Mouse (Mus musculus): Measurements from ENCODE around the gene Mfsd6.
A peak's percentile ranks its signal among the peaks of the same experiment; 100 is the strongest.

The Mfsd6 gene

GRCm38 (mm10) chr1:52727056-52727900, at the start of gene Mfsd6:
TSS of gene Mfsd6 (minus strand) at chr1:52727462.
- peak; percentile 42 for DNase-seq (ENCODE audit: low read depth, low spot score)
- no peaks in the 10 kb centered on the region for H3K27me3 ChIP-seq (ENCODE audit: control insufficient read depth, insufficient read depth, low read length, poor library complexity, severe bottlenecking)
- H3K36me3 ChIP-seq (ENCODE audit: control insufficient read depth, insufficient read depth, low read length, poor library complexity, severe bottlenecking) = no peaks in the 10 kb centered on the region

- no peak for DNase-seq (ENCODE audit: low read depth, low spot score)
- Histone ChIP-seq H3K27me3 (ENCODE audit: control insufficient read depth, insufficient read depth, low read length, poor library complexity, severe bottlenecking) (no peaks in the 10 kb centered on the region), H3K36me3 (ENCODE audit: control insufficient read depth, insufficient read depth, low read length, poor library complexity, severe bottlenecking) (no peaks in the 10 kb centered on the region)
Measured at GRCm38 (mm10) chr1:52765176-52766111, 38.2 kb upstream of the Mfsd6 start.

GRCm38 (mm10) chr1:52763894-52764809, 36.9 kb upstream of the Mfsd6 start:
- no peaks in the 10 kb centered on the region for H3K36me3 ChIP-seq (ENCODE audit: control insufficient read depth, insufficient read depth, low read length, poor library complexity, severe bottlenecking)
- peak; percentile 18 for DNase-seq (ENCODE audit: low read depth, low spot score)
- no peaks in the 10 kb centered on the region for H3K27me3 ChIP-seq (ENCODE audit: control insufficient read depth, insufficient read depth, low read length, poor library complexity, severe bottlenecking)

DNA sequence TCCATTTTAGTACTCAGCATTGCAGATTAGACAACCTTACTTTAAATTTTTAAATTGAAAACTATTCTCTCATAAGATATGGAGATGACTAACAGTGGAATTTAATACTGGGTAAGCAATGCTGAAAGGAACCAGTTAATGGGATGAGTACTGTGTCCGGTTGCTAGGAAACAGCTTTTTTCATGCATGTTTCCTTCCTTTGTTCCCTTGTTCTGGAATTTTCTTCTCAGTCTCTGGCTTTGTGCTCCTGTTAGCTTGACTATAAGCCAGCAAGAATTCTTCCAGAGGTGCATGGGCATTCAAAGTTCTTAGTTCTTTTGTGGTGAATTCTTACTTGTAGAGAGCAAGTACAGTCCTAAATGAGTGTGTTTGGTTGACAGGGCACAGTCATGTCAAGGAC, 30.9 kb upstream of the Mfsd6 start:
- Histone ChIP-seq H3K36me3 (ENCODE audit: control insufficient read depth, insufficient read depth, low read length, poor library complexity, severe bottlenecking) (no peaks in the 10 kb centered on the region), H3K27me3 (ENCODE audit: control insufficient read depth, insufficient read depth, low read length, poor library complexity, severe bottlenecking) (no peaks in the 10 kb centered on the region)
- DNase-seq (ENCODE audit: low read depth, low spot score) = no peak

DNA sequence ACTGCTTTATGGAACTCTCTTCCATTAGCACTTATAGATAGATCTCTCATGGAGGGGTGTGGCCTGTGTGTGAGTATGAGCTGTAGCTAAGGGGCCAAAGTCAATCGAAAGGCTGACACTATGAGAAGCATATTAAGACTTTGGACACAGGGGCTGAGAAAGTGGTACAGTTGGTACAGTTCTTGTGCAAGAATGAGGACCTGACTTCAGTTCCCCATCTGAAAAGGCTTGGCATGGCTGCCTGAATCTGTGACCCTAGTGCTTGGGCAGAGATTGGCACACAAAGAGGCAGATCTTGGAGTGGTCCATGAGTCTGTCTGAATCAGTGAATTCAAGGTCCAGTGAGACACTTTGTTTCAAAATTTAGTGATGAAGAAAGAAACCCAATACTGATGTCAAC, 27.1 kb upstream of the Mfsd6 start:
- Histone ChIP-seq H3K36me3 (ENCODE audit: control insufficient read depth, insufficient read depth, low read length, poor library complexity, severe bottlenecking) (no peaks in the 10 kb centered on the region), H3K27me3 (ENCODE audit: control insufficient read depth, insufficient read depth, low read length, poor library complexity, severe bottlenecking) (no peaks in the 10 kb centered on the region)
- DNase-seq (ENCODE audit: low read depth, low spot score) = no peak

- H3K36me3 ChIP-seq (ENCODE audit: control insufficient read depth, insufficient read depth, low read length, poor library complexity, severe bottlenecking) = no peaks in the 10 kb centered on the region
- H3K27me3 ChIP-seq (ENCODE audit: control insufficient read depth, insufficient read depth, low read length, poor library complexity, severe bottlenecking) = no peaks in the 10 kb centered on the region
- no peak for DNase-seq (ENCODE audit: low read depth, low spot score)
Measured at GRCm38 (mm10) chr1:52753828-52754227, 26.6 kb upstream of the Mfsd6 start.

- Histone ChIP-seq H3K27me3 (ENCODE audit: control insufficient read depth, insufficient read depth, low read length, poor library complexity, severe bottlenecking) (no peaks in the 10 kb centered on the region), H3K36me3 (ENCODE audit: control insufficient read depth, insufficient read depth, low read length, poor library complexity, severe bottlenecking) (no peaks in the 10 kb centered on the region)
- no peak for DNase-seq (ENCODE audit: low read depth, low spot score)
Measured at GRCm38 (mm10) chr1:52752706-52753105, 25.4 kb upstream of the Mfsd6 start.

- Histone ChIP-seq H3K27me3 (ENCODE audit: control insufficient read depth, insufficient read depth, low read length, poor library complexity, severe bottlenecking) (no peaks in the 10 kb centered on the region), H3K36me3 (ENCODE audit: control insufficient read depth, insufficient read depth, low read length, poor library complexity, severe bottlenecking) (no peaks in the 10 kb centered on the region)
- DNase-seq (ENCODE audit: low read depth, low spot score) = no peak
Measured at GRCm38 (mm10) chr1:52751634-52752033, 24.4 kb upstream of the Mfsd6 start.

- Histone ChIP-seq H3K27me3 (ENCODE audit: control insufficient read depth, insufficient read depth, low read length, poor library complexity, severe bottlenecking) (no peaks in the 10 kb centered on the region), H3K36me3 (ENCODE audit: control insufficient read depth, insufficient read depth, low read length, poor library complexity, severe bottlenecking) (no peaks in the 10 kb centered on the region)
- no peak for DNase-seq (ENCODE audit: low read depth, low spot score)
Measured at GRCm38 (mm10) chr1:52749978-52750377, 22.7 kb upstream of the Mfsd6 start.

GRCm38 (mm10) chr1:52748260-52748659, 21.0 kb upstream of the Mfsd6 start:
- DNase-seq (ENCODE audit: low read depth, low spot score) = peak; percentile 81
- no peaks in the 10 kb centered on the region for H3K27me3 ChIP-seq (ENCODE audit: control insufficient read depth, insufficient read depth, low read length, poor library complexity, severe bottlenecking)
- H3K36me3 ChIP-seq (ENCODE audit: control insufficient read depth, insufficient read depth, low read length, poor library complexity, severe bottlenecking) = no peaks in the 10 kb centered on the region

GRCm38 (mm10) chr1:52742567-52742966, 15.3 kb upstream of the Mfsd6 start:
- no peaks in the 10 kb centered on the region for H3K36me3 ChIP-seq (ENCODE audit: control insufficient read depth, insufficient read depth, low read length, poor library complexity, severe bottlenecking)
- no peaks in the 10 kb centered on the region for H3K27me3 ChIP-seq (ENCODE audit: control insufficient read depth, insufficient read depth, low read length, poor library complexity, severe bottlenecking)
- DNase-seq (ENCODE audit: low read depth, low spot score) = no peak

- no peaks in the 10 kb centered on the region for H3K27me3 ChIP-seq (ENCODE audit: control insufficient read depth, insufficient read depth, low read length, poor library complexity, severe bottlenecking)
- H3K36me3 ChIP-seq (ENCODE audit: control insufficient read depth, insufficient read depth, low read length, poor library complexity, severe bottlenecking) = no peaks in the 10 kb centered on the region
- no peak for DNase-seq (ENCODE audit: low read depth, low spot score)
Measured at GRCm38 (mm10) chr1:52734208-52734607, 6.9 kb upstream of the Mfsd6 start.

DNA sequence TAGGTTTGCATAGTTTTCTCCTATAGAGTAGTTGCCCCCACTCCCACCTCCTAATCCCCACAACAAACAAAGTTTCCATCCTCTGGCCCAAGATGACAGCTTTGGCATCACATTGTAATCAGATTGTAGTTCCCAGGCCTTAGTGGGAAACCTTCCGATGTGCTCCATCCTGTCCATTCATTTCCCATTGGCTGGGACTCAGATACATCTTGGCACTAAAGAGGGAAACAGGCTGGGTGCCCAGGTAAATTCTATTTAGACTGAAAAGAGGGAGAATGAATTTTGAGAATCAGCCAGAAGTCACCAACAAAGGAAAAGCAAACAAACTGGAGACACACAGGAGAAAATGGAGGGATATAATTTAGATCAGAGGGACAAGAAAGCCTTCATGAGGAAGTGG, 3.0 kb upstream of the Mfsd6 start:
- Histone ChIP-seq H3K27me3 (ENCODE audit: control insufficient read depth, insufficient read depth, low read length, poor library complexity, severe bottlenecking) (no peaks in the 10 kb centered on the region), H3K36me3 (ENCODE audit: control insufficient read depth, insufficient read depth, low read length, poor library complexity, severe bottlenecking) (no peaks in the 10 kb centered on the region)
- DNase-seq (ENCODE audit: low read depth, low spot score) = no peak

DNA sequence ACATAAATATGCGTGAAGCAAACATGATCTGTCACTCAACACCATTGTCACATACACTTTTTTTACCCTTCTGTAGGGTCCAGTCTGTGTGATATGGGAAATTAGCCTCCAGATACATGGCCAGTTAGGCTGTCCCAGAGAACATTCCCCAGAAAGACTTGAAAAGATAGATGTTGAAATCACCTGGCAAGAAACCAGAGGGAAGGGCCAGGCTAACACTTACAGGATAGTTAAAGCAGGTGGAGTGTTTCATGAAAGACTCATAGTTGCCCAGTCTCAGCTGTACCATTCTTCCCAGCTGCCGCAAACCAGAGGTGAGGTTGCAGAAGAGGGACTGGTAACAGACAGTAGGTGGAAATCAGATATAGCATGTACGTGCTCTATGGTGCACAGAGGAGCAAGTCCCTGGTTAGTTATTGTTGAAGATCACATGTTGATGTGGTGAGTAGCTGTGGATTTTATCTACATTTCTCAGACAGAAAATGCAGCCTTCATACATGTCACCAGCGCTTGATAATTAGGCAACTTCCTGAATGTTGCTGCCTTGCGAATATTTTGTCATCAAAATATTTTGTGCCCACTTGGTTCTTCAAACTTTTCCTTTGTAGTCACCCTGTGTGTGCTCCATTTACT, 1.7 kb upstream of the Mfsd6 start:
- Histone ChIP-seq H3K36me3 (ENCODE audit: control insufficient read depth, insufficient read depth, low read length, poor library complexity, severe bottlenecking) (no peaks in the 10 kb centered on the region), H3K27me3 (ENCODE audit: control insufficient read depth, insufficient read depth, low read length, poor library complexity, severe bottlenecking) (no peaks in the 10 kb centered on the region)
- no peak for DNase-seq (ENCODE audit: low read depth, low spot score)

Data from splenic B cell, adult 2 months (primary cell).